Mouse (Mus musculus) ES-E14 (cell line): Measurements from ENCODE around the gene Slc38a4. TPM values are rescaled to one million over a fixed set of nuclear protein-coding genes. Genes with fewer than 3 reads are reported as not detected.

Source experiments
- DNase-seq: peaks from one replicate; pipeline ENCODE4 v3.0.0-alpha.2; 2013; ENCODE audit warnings: low read depth, low spot score
- H3K27ac ChIP-seq: 2 replicates; pipeline ENCODE4 v1.5.1; 2012; ENCODE audit warnings: low read depth, mild to moderate bottlenecking, low read length, moderate library complexity, mixed read lengths; ENCODE audit not compliant: poor library complexity, insufficient read depth, severe bottlenecking
- H3K36me3 ChIP-seq: 2 replicates; pipeline ENCODE4 v1.6.1; 2012; ENCODE audit warnings: mild to moderate bottlenecking, low read length, moderate library complexity, mixed read lengths; ENCODE audit not compliant: control insufficient read depth, poor library complexity, insufficient read depth, severe bottlenecking
- H3K4me1 ChIP-seq, 2 experiments: fragments of 150-350 bp in 1 of 2; sonication (generic) in 1 of 2; 2 replicates each; pipeline ENCODE4 v1.6.1; 2012; ENCODE audit warnings: low read length in 2 of 2, mild to moderate bottlenecking in 1 of 2, mixed read lengths in 1 of 2; ENCODE audit not compliant: control insufficient read depth in 2 of 2, insufficient read depth in 2 of 2, poor library complexity in 1 of 2
- H3K4me3 ChIP-seq, 2 experiments: fragments of 150-350 bp in 1 of 2; sonication (generic) in 1 of 2; 2 replicates each; pipeline ENCODE4 v1.5.1; 2012; ENCODE audit warnings: low read length in 2 of 2, low read depth in 1 of 2, mild to moderate bottlenecking in 1 of 2, mixed read lengths in 1 of 2; ENCODE audit not compliant: insufficient read depth in 1 of 2, poor library complexity in 1 of 2, severe bottlenecking in 1 of 2
- H3K9ac ChIP-seq: 2 replicates; pipeline ENCODE4 v1.6.1; 2012; ENCODE audit warnings: low read depth, mild to moderate bottlenecking, low read length, mixed read lengths; ENCODE audit not compliant: poor library complexity, insufficient read depth, severe bottlenecking
- H3K9me3 ChIP-seq: fragments of 150-350 bp; sonication (generic); 2 replicates; pipeline ENCODE4 v1.6.1; 2012; ENCODE audit warnings: low read depth, mild to moderate bottlenecking, low read length; ENCODE audit not compliant: control insufficient read depth, insufficient read depth
- CHD2 ChIP-seq: IDR thresholded peaks from 2 replicates; pipeline ENCODE4 v1.6.1; 2014; ENCODE audit warnings: mild to moderate bottlenecking, low read depth, low read length, inconsistent platforms
- HCFC1 ChIP-seq: IDR thresholded peaks from 2 replicates; pipeline ENCODE4 v1.6.1; 2012; ENCODE audit warnings: low read length, inconsistent platforms, borderline replicate concordance; ENCODE audit not compliant: insufficient read depth
- MAFK ChIP-seq: IDR thresholded peaks from 2 replicates; pipeline ENCODE4 v1.6.1; 2014; ENCODE audit warnings: mild to moderate bottlenecking, low read depth, low read length, inconsistent platforms; ENCODE audit not compliant: insufficient read depth
- ZC3H11A ChIP-seq: IDR thresholded peaks from 2 replicates; pipeline ENCODE4 v1.6.1; 2012; ENCODE audit warnings: low read depth, mild to moderate bottlenecking, inconsistent platforms, low read length, borderline replicate concordance
- ZNF384 ChIP-seq: IDR thresholded peaks from 2 replicates; pipeline ENCODE4 v1.6.1; 2012; ENCODE audit warnings: low read depth, low read length, inconsistent platforms
- in situ Hi-C, 2 experiments: fragments of 600-800 bp; cut with MboI; formaldehyde crosslinking; loops; one replicate each; pipeline ENCODE4 v1.15.1; 2025; ENCODE audit warnings: low sequenced_read_pairs in 2 of 2, inconsistent platforms in 1 of 2; ENCODE audit not compliant: unreplicated experiment in 2 of 2
- total RNA-seq: library from RNA; depleted of rRNA; stranded (reverse); fragments of 300-350 nt; gene quantifications from 2 replicates; pipeline ENCODE4 v1.2.3, GENCODE M21; 2012

The Slc38a4 gene
- total RNA-seq, 1 experiment, result 324 TPM

GRCm38 (mm10) chr15:97076092-97076491 is 20.3 kb upstream of the Slc38a4 start:
- TF ChIP-seq ZC3H11A (no peak), MAFK (no peak)
- no peak overlapping the region for H3K27ac ChIP-seq
- H3K36me3 ChIP-seq, result no peaks in the 10 kb centered on the region
- DNase-seq, result no peak
- H3K4me3 ChIP-seq, result no peak overlapping the region
- in situ Hi-C loops, result no loop called here
- no peaks in the 10 kb centered on the region for H3K9me3 ChIP-seq
- H3K4me1 ChIP-seq, result peaks cover 0 to 2% of the 10 kb centered on the region in 2 experiments; a peak in 1 of 4 replicates
- H3K9ac ChIP-seq, result no peak overlapping the region

GRCm38 (mm10) chr15:97075240-97075639 is 19.5 kb upstream of the Slc38a4 start:
- no peak for DNase-seq
- H3K36me3 ChIP-seq, result no peaks in the 10 kb centered on the region
- no peak overlapping the region for H3K27ac ChIP-seq
- no peak overlapping the region for H3K4me3 ChIP-seq
- TF ChIP-seq ZC3H11A (no peak), CHD2 (no peak), ZNF384 (no peak), MAFK (no peak)
- peaks cover 0 to 2% of the 10 kb centered on the region in 2 experiments; a peak in 1 of 4 replicates for H3K4me1 ChIP-seq
- in situ Hi-C loops, result no loop called here
- no peak overlapping the region for H3K9ac ChIP-seq
- no peaks in the 10 kb centered on the region for H3K9me3 ChIP-seq

GRCm38 (mm10) chr15:97072859-97073826 is 17.4 kb upstream of the Slc38a4 start:
- peak overlapping the region; percentile 60; the same call in 1 of the 2 replicates for H3K27ac ChIP-seq
- H3K4me3 ChIP-seq, result no peak overlapping the region
- no peaks in the 10 kb centered on the region for H3K9me3 ChIP-seq
- DNase-seq, result no peak
- no peaks in the 10 kb centered on the region for H3K36me3 ChIP-seq
- H3K9ac ChIP-seq, result no peak overlapping the region
- in situ Hi-C loops, result no loop called here
- H3K4me1 ChIP-seq, result peaks cover 0 to 2% of the 10 kb centered on the region in 2 experiments; a peak in 1 of 4 replicates
- TF ChIP-seq ZC3H11A, result no peak
- TF ChIP-seq MAFK, result no peak
- no peak for TF ChIP-seq ZNF384
- no peak for TF ChIP-seq HCFC1
- no peak for TF ChIP-seq CHD2

DNA sequence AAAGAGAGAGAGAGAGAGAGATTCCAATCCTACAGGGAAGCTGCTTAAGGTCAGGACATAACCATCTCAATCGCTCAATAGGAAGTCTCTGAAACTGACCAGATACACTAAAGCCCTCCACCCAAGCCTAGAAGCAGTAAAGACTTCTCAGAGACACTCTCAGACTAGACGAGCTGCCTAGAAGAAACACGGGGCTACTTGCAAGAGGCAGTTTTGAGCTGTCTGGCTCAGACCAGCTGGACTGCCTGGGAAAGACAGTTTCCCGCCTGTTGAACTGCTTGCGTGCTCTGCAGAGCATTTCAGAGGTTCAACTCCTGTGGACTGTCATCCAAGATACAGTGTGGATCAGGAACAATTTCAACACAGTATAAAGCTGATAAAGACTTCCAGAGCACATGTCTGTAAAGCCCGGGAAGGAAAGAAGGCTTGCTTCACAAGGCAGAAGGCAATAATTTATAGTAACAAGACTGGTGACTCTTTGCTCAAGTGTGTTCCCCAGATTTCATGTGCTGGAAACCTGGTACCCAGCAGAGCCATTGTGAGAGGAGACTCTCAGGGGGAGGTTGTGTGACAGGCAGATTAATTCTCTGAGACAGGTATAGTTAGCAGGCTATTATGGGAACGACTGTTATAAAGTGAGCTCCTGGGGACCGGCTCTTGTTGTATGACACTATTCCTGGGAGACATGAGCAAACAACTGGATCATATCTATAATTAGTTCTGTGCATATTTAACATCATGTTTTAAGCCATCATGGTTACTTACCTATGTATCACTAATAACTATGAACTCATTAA is 11.8 kb upstream of the Slc38a4 start:
- Histone ChIP-seq H3K36me3 (no peaks in the 10 kb centered on the region), H3K9me3 (no peaks in the 10 kb centered on the region), H3K4me1 (peaks cover 0 to 2% of the 10 kb centered on the region in 2 experiments; a peak in 1 of 4 replicates), H3K9ac (no peak overlapping the region), H3K4me3 (no peak overlapping the region), H3K27ac (no peak overlapping the region)
- in situ Hi-C loops, result no loop called here
- no peak for DNase-seq
- TF ChIP-seq ZC3H11A, result no peak
